Comparison of ENCODE assay signal across 8 mouse cellular contexts in genomic region chr3:32510375-32511190, GRCm38 (mm10). TPM values are rescaled to one million over a fixed set of nuclear protein-coding genes. Genes with fewer than 3 reads are reported as not detected.
DNase-seq lines count a peak whose midpoint lies in the region; ATAC-seq and TF ChIP-seq lines count a peak whose summit lies in the region.

No protein-coding gene starts in this region.

- TF ChIP-seq EP300 in CH12.LX (IDR thresholded peaks at IDR 0.05; ENCODE audit: low read length) = no peak
- no peak for TF ChIP-seq EP300 in liver, postnatal 0 days (IDR thresholded peaks at IDR 0.05; ENCODE audit: low read depth)

- H3K36me3 ChIP-seq in CH12.LX (replicated peaks in 1 of 2; ENCODE audit: control insufficient read depth in 1 of 2, insufficient read depth in 1 of 2, low read length in 1 of 2) = peaks cover 3 to 30% of the 10 kb centered on the region in 2 experiments
- H3K36me3 ChIP-seq in forebrain, embryonic 12.5 days (replicated peaks) = peaks cover 7% of the 10 kb centered on the region
- H3K36me3 ChIP-seq in liver, postnatal 0 days (replicated peaks; ENCODE audit: insufficient read depth, low read length) = peaks cover 5% of the 10 kb centered on the region
- no peaks in the 10 kb centered on the region; the same call in 1 of the 2 replicates for H3K36me3 ChIP-seq in neural tube, embryonic 14.5 days (ENCODE audit: control insufficient read depth, insufficient read depth, low read length)

- WGBS in forebrain, embryonic 12.5 days = under 1% methylated on average over 57 of the region's 69 CpGs
- under 1% methylated on average over 67 of the region's 69 CpGs for WGBS in large intestine, adult 2 months
- under 1% methylated on average over 62 of the region's 69 CpGs for WGBS in liver, postnatal 0 days (ENCODE audit: insufficient replicate concordance)
- WGBS in neural tube, embryonic 14.5 days = under 1% methylated on average over 59 of the region's 69 CpGs

- peak; percentile 63 to 84 for TF ChIP-seq CTCF in CH12.LX (conservative IDR thresholded peaks at IDR 0.05 in 1 of 2, IDR thresholded peaks at IDR 0.05 in 1 of 2; ENCODE audit: low read depth in 2 of 2, low read length in 2 of 2)
- TF ChIP-seq CTCF in liver, postnatal 0 days (IDR thresholded peaks at IDR 0.05; ENCODE audit: low read depth) = peak; percentile 92

- peak; percentile 37 for TF ChIP-seq RAD21 in CH12.LX (IDR thresholded peaks at IDR 0.05; ENCODE audit: low read depth, low read length)

- peak; percentile 72; the same call in 1 of the 2 replicates for TF ChIP-seq POLR2A in CH12.LX (IDR thresholded peaks at IDR 0.05; ENCODE audit: low read depth, low read length)

- intact Hi-C loops in heart, postnatal 10 days (cut with DNase I) = loop anchor here (2.0 to 5.0 kb wide), 2 partner anchors 18 to 187 kb away; partner anchors contain the start of gene Mfn1

- H3K4me3 ChIP-seq in CH12.LX (replicated peaks in 1 of 3; ENCODE audit: low read depth in 2 of 3, low read length in 2 of 3, poor library complexity in 1 of 3) = peak overlapping the region; percentile 75 to 93 (median 78)
- H3K4me3 ChIP-seq in forebrain, embryonic 12.5 days (replicated peaks) = peak overlapping the region; percentile 93
- peak overlapping the region; percentile 78 for H3K4me3 ChIP-seq in liver, postnatal 0 days (ENCODE audit: low read depth, low read length)
- peak overlapping the region; percentile 88 for H3K4me3 ChIP-seq in neural tube, embryonic 14.5 days (ENCODE audit: low read depth, low read length)

- peak overlapping the region; percentile 79 for H3K9ac ChIP-seq in CH12.LX (ENCODE audit: insufficient read depth, low read depth)
- peak overlapping the region; percentile 92 for H3K9ac ChIP-seq in forebrain, embryonic 12.5 days
- peak overlapping the region; percentile 88 for H3K9ac ChIP-seq in liver, postnatal 0 days (replicated peaks)
- H3K9ac ChIP-seq in neural tube, embryonic 14.5 days (replicated peaks; ENCODE audit: low read depth, low read length) = peak overlapping the region; percentile 95

- peak overlapping the region; percentile 49 for H3K27ac ChIP-seq in CH12.LX (ENCODE audit: insufficient read depth, low read depth)
- H3K27ac ChIP-seq in forebrain, embryonic 12.5 days = peak overlapping the region; percentile 83
- peak overlapping the region; percentile 93 for H3K27ac ChIP-seq in liver, postnatal 0 days (ENCODE audit: low read depth)
- H3K27ac ChIP-seq in neural tube, embryonic 14.5 days (ENCODE audit: low read depth, low read length) = peak overlapping the region; percentile 62

- H3K4me2 ChIP-seq in CH12.LX (ENCODE audit: insufficient read depth, low read depth, poor library complexity, severe bottlenecking) = peak overlapping the region; percentile 86
- H3K4me2 ChIP-seq in forebrain, embryonic 12.5 days = peak overlapping the region; percentile 70
- peak overlapping the region; percentile 78 for H3K4me2 ChIP-seq in liver, postnatal 0 days (ENCODE audit: low read depth, low read length)
- peak overlapping the region; percentile 87 for H3K4me2 ChIP-seq in neural tube, embryonic 14.5 days (ENCODE audit: low read depth, low read length)

- peak; percentile 94 for DNase-seq in CH12.LX (ENCODE audit: extremely low read depth)
- DNase-seq in c-Kit-positive CD71-positive TER-119-negative erythroid progenitor cells, embryonic 14.5 days (ENCODE audit: low read depth) = peak; percentile 90
- DNase-seq in heart, postnatal 10 days = peak; percentile 96 to 98
- DNase-seq in large intestine, adult 2 months (ENCODE audit: low read depth, low spot score) = peak; percentile 92
- peak; percentile 98 for DNase-seq in liver, postnatal 0 days
- DNase-seq in testis, postnatal 10 days (ENCODE audit: low spot score) = peak; percentile 99

- H3K27me3 ChIP-seq in CH12.LX (replicated peaks) = no peaks in the 10 kb centered on the region
- no peaks in the 10 kb centered on the region for H3K27me3 ChIP-seq in forebrain, embryonic 12.5 days
- H3K27me3 ChIP-seq in liver, postnatal 0 days (ENCODE audit: insufficient read depth, low read length) = no peaks in the 10 kb centered on the region
- no peaks in the 10 kb centered on the region for H3K27me3 ChIP-seq in neural tube, embryonic 14.5 days (ENCODE audit: control insufficient read depth, insufficient read depth, low read length)

- H3K4me1 ChIP-seq in CH12.LX (ENCODE audit: control insufficient read depth in 1 of 2, insufficient read depth in 2 of 2) = peaks cover 3 to 32% of the 10 kb centered on the region in 2 experiments
- peaks cover 33% of the 10 kb centered on the region for H3K4me1 ChIP-seq in forebrain, embryonic 12.5 days
- peaks cover 20% of the 10 kb centered on the region for H3K4me1 ChIP-seq in liver, postnatal 0 days (ENCODE audit: insufficient read depth)
- peaks cover 17% of the 10 kb centered on the region for H3K4me1 ChIP-seq in neural tube, embryonic 14.5 days (ENCODE audit: control insufficient read depth, insufficient read depth, low read length)

- in situ Hi-C loops in CH12.LX (cut with MboI; ENCODE audit: low pct_ligation_motif_present, low pct_unique_long_range_greater_than_20kb, low sequenced_read_pairs) = loop anchor here (25.0 kb wide), 1 partner anchor 723 kb away; no protein-coding TSS in a partner anchor

- ATAC-seq in forebrain, embryonic 12.5 days (ENCODE audit: low FRiP score) = peak; percentile 93
- peak; percentile 96 for ATAC-seq in liver, postnatal 0 days
- ATAC-seq in neural tube, embryonic 14.5 days (ENCODE audit: low read depth) = peak; percentile 92

- no peaks in the 10 kb centered on the region for H3K9me3 ChIP-seq in CH12.LX (replicated peaks; ENCODE audit: low read length)
- H3K9me3 ChIP-seq in forebrain, embryonic 12.5 days = no peaks in the 10 kb centered on the region
- no peaks in the 10 kb centered on the region for H3K9me3 ChIP-seq in liver, postnatal 0 days (ENCODE audit: low read length)
- H3K9me3 ChIP-seq in neural tube, embryonic 14.5 days (ENCODE audit: control insufficient read depth, low read length) = no peaks in the 10 kb centered on the region

- dilution Hi-C loops in CH12.LX (cut with MboI; ENCODE audit: extremely low pct_ligation_motif_present, extremely low pct_unique_long_range_greater_than_20kb, low sequenced_read_pairs) = no loop called here

- H3K79me2 ChIP-seq in CH12.LX (replicated peaks; ENCODE audit: control insufficient read depth, extremely low read depth, insufficient read depth, poor library complexity, severe bottlenecking) = peaks cover 22% of the 10 kb centered on the region

TF ChIP-seq in CH12.LX, 34 proteins besides CTCF, POLR2A, EP300 and RAD21 (continues in another document):
- TF ChIP-seq ZKSCAN1 (IDR thresholded peaks at IDR 0.05; ENCODE audit: borderline replicate concordance, low read depth, low read length) (no peak), KAT2A (IDR thresholded peaks at IDR 0.05; ENCODE audit: insufficient replicate concordance, low read length) (no peak), MAFK (IDR thresholded peaks at IDR 0.05; ENCODE audit: insufficient replicate concordance, low read length) (no peak), MYC (IDR thresholded peaks at IDR 0.05; ENCODE audit: low read depth, low read length) (peak; percentile 78; the same call in 1 of the 2 replicates), PAX5 (IDR thresholded peaks at IDR 0.05; ENCODE audit: low read length) (no peak), HCFC1 (IDR thresholded peaks at IDR 0.05; ENCODE audit: low read depth, low read length) (peak; percentile 45; the same call in 1 of the 2 replicates), ZC3H11A (IDR thresholded peaks at IDR 0.05; ENCODE audit: low read depth, low read length) (no peak), NELFE (IDR thresholded peaks at IDR 0.05; ENCODE audit: low read depth, low read length) (peak; percentile 84), ETS1 (conservative IDR thresholded peaks at IDR 0.05; ENCODE audit: low read depth, low read length) (no peak), E2F4 (IDR thresholded peaks at IDR 0.05; ENCODE audit: insufficient replicate concordance, low read depth, low read length) (no peak), IRF4 (IDR thresholded peaks at IDR 0.05; ENCODE audit: low read depth, low read length) (0 out of 2 replicates have a peak, but pooled peaks have one; percentile 53), BHLHE40 (IDR thresholded peaks at IDR 0.05; ENCODE audit: low read depth, low read length) (peak; percentile 72), TCF12 (IDR thresholded peaks at IDR 0.05; ENCODE audit: low read depth, low read length) (peak; percentile 70), MAX (IDR thresholded peaks at IDR 0.05; ENCODE audit: low read length) (peak; percentile 81)

RNA-seq across cellular contexts. Expression of gene Zfp639, which starts 0.5 kb away (rescaled TPM):
- 40.9 and 43.2 TPM in 2 replicates for total RNA-seq in CH12.LX (2012; rRNA removed)
- 96.3 and 101 TPM in 2 replicates for total RNA-seq in CH12.LX (2014; rRNA removed)
- polyA plus RNA-seq in CH12.LX (2012; ENCODE audit: insufficient read length, low read depth) = 40.3 and 45.5 TPM in 2 replicates
- 43.3 and 46.5 TPM in 2 replicates for polyA plus RNA-seq in forebrain, embryonic 12.5 days (2016; fragmentation: Nextera tagmentation; extraction: Ambion mirVana)
- total RNA-seq in heart, postnatal 10 days (2021) = 10 to 100 TPM; 24.0 to 30.2 TPM
- polyA plus RNA-seq in large intestine, adult 2 months (2012; rRNA removed) = 14.9 and 16.1 TPM in 2 replicates
- 13.5 and 14.0 TPM in 2 replicates for polyA plus RNA-seq in liver, postnatal 0 days (2015; fragmentation: Nextera tagmentation; extraction: Ambion mirVana)
- 44.9 and 47.2 TPM in 2 replicates for polyA plus RNA-seq in neural tube, embryonic 14.5 days (2014; fragmentation: Nextera tagmentation; extraction: Ambion mirVana)

RNA-seq across cellular contexts. Expression of gene Kcnmb3, which starts 18.6 kb away (rescaled TPM):
- 1.0 and 1.3 TPM in 2 replicates for total RNA-seq in CH12.LX (2012; rRNA removed)
- total RNA-seq in CH12.LX (2014; rRNA removed) = 2.2 and 2.4 TPM in 2 replicates
- polyA plus RNA-seq in CH12.LX (2012; ENCODE audit: insufficient read length, low read depth) = 4.7 and 5.2 TPM in 2 replicates
- 0.22 TPM in 1 of 2 replicates, not detected in the other for polyA plus RNA-seq in forebrain, embryonic 12.5 days (2016; fragmentation: Nextera tagmentation; extraction: Ambion mirVana)
- total RNA-seq in heart, postnatal 10 days (2021) = under 1 TPM; 0.20 to 0.55 TPM
- 0.06 TPM in 1 of 2 replicates, not detected in the other for polyA plus RNA-seq in large intestine, adult 2 months (2012; rRNA removed)
- not detected in 2 replicates for polyA plus RNA-seq in liver, postnatal 0 days (2015; fragmentation: Nextera tagmentation; extraction: Ambion mirVana)
- polyA plus RNA-seq in neural tube, embryonic 14.5 days (2014; fragmentation: Nextera tagmentation; extraction: Ambion mirVana) = 0.16 TPM in 1 of 2 replicates, not detected in the other

RNA-seq across cellular contexts. Expression of gene Mfn1, which starts 18.7 kb away (rescaled TPM):
- total RNA-seq in CH12.LX (2012; rRNA removed) (16.6 and 18.1 TPM in 2 replicates), CH12.LX (2014; rRNA removed) (25.6 and 37.0 TPM in 2 replicates)
- 27.4 and 43.8 TPM in 2 replicates for polyA plus RNA-seq in CH12.LX (2012; ENCODE audit: insufficient read length, low read depth)
- 47.9 and 48.0 TPM in 2 replicates for polyA plus RNA-seq in forebrain, embryonic 12.5 days (2016; fragmentation: Nextera tagmentation; extraction: Ambion mirVana)
- total RNA-seq in heart, postnatal 10 days (2021) = 100 to 1,000 TPM; 326 to 361 TPM
- polyA plus RNA-seq in large intestine, adult 2 months (2012; rRNA removed) = 9.8 and 12.7 TPM in 2 replicates
- 19.5 and 21.7 TPM in 2 replicates for polyA plus RNA-seq in liver, postnatal 0 days (2015; fragmentation: Nextera tagmentation; extraction: Ambion mirVana)
- polyA plus RNA-seq in neural tube, embryonic 14.5 days (2014; fragmentation: Nextera tagmentation; extraction: Ambion mirVana) = 44.1 and 51.9 TPM in 2 replicates

Comparison
In these comparisons a context has a peak if more than half of its experiments do, and no peak if none do; other contexts are left out.
1. Peak in every context shown above with its lines: DNase-seq, ATAC-seq, H3K4me3 ChIP-seq and H3K27ac ChIP-seq.